Mouse (Mus musculus) midbrain, embryonic 10.5 days (tissue): ENCODE data around the gene Ivd. TPM values are rescaled to one million over a fixed set of nuclear protein-coding genes. Genes with fewer than 3 reads are reported as not detected.

ENCODE experiments used
- DNase-seq: peaks from one replicate; pipeline ENCODE4 v3.0.0-alpha.2; 2017; ENCODE audit warnings: low spot score
- H3K27ac ChIP-seq: fragments of 300-500 bp; sonication (generic); replicated peaks from 2 replicates; pipeline ENCODE4 v1.5.1; 2016; ENCODE audit warnings: mild to moderate bottlenecking
- H3K27me3 ChIP-seq: fragments of 300-500 bp; sonication (generic); 2 replicates; pipeline ENCODE4 v1.6.1; 2016; ENCODE audit warnings: low read depth, mild to moderate bottlenecking; ENCODE audit not compliant: poor library complexity, severe bottlenecking
- H3K36me3 ChIP-seq: fragments of 300-500 bp; sonication (generic); 2 replicates; pipeline ENCODE4 v1.6.1; 2016; ENCODE audit warnings: mild to moderate bottlenecking, moderate library complexity
- H3K4me1 ChIP-seq: fragments of 300-500 bp; sonication (generic); 2 replicates; pipeline ENCODE4 v1.6.1; 2016
- H3K4me3 ChIP-seq: fragments of 300-500 bp; sonication (generic); 2 replicates; pipeline ENCODE4 v1.5.1; 2016; ENCODE audit warnings: mild to moderate bottlenecking, moderate library complexity
- H3K9me3 ChIP-seq: fragments of 300-500 bp; sonication (generic); replicated peaks from 2 replicates; pipeline ENCODE4 v1.6.1; 2016; ENCODE audit warnings: mild to moderate bottlenecking
- WGBS: fragments of 180-500 bp; shearing (Covaris S2); methylation state at CpG from one replicate; pipeline ENCODE4 v1.1.7; 2016; 5-methylcytosine and 5-hydroxymethylcytosine counted together
- polyA plus RNA-seq: library from polyadenylated mRNA; unstranded; fragments of >200 nt; fragmentation: Nextera tagmentation; extraction: Ambion mirVana; gene quantifications from 2 replicates; pipeline ENCODE4 v1.2.1, GENCODE M21; 2016

Ivd gene
- polyA plus RNA-seq, 1 experiment from 2014 or later: 63.3 TPM

GRCm38 (mm10) chr2:118891173-118891572 is 29.4 kb downstream of the Ivd start:
- no peaks in the 10 kb centered on the region for H3K36me3 ChIP-seq
- no peak overlapping the region for H3K27ac ChIP-seq
- WGBS: 87% methylated on average over 4 of the region's 4 CpGs
- H3K4me3 ChIP-seq: no peak overlapping the region
- H3K27me3 ChIP-seq: peaks cover 73% of the 10 kb centered on the region
- DNase-seq: no peak
- H3K4me1 ChIP-seq: peaks cover 13% of the 10 kb centered on the region
- H3K9me3 ChIP-seq: no peaks in the 10 kb centered on the region

GRCm38 (mm10) chr2:118895990-118896913 is 34.5 kb downstream of the Ivd start:
- WGBS: under 1% methylated on average over 38 of the region's 38 CpGs
- H3K9me3 ChIP-seq: no peaks in the 10 kb centered on the region
- peaks cover 93% of the 10 kb centered on the region for H3K27me3 ChIP-seq
- peaks cover 55% of the 10 kb centered on the region for H3K4me1 ChIP-seq
- H3K4me3 ChIP-seq: peak overlapping the region; percentile 58
- peak; percentile 57 for DNase-seq
- no peaks in the 10 kb centered on the region for H3K36me3 ChIP-seq
- peak overlapping the region; percentile 63 for H3K27ac ChIP-seq

- WGBS: under 1% methylated on average over 13 of the region's 13 CpGs
- Histone ChIP-seq H3K36me3 (no peaks in the 10 kb centered on the region), H3K4me1 (peaks cover 58% of the 10 kb centered on the region), H3K4me3 (peak overlapping the region; percentile 58), H3K27me3 (peaks cover 89% of the 10 kb centered on the region), H3K9me3 (no peaks in the 10 kb centered on the region), H3K27ac (peak overlapping the region; percentile 63; the same call in 1 of the 2 replicates)
- DNase-seq: peak; percentile 40
These were observed 35.1 kb downstream of the Ivd start for GRCm38 (mm10) chr2:118896914-118897291.

GRCm38 (mm10) chr2:118897392-118897791 is 35.6 kb downstream of the Ivd start:
- H3K27ac ChIP-seq: no peak overlapping the region
- peaks cover 63% of the 10 kb centered on the region for H3K4me1 ChIP-seq
- WGBS: under 1% methylated on average over 7 of the region's 7 CpGs
- DNase-seq: peak; percentile 35
- H3K9me3 ChIP-seq: no peaks in the 10 kb centered on the region
- peak overlapping the region; percentile 58 for H3K4me3 ChIP-seq
- no peaks in the 10 kb centered on the region for H3K36me3 ChIP-seq
- H3K27me3 ChIP-seq: peaks cover 84% of the 10 kb centered on the region

GRCm38 (mm10) chr2:118897808-118898207 is 36.1 kb downstream of the Ivd start:
- Histone ChIP-seq H3K4me3 (peak overlapping the region; percentile 58; the same call in 1 of the 2 replicates), H3K4me1 (peaks cover 67% of the 10 kb centered on the region), H3K27me3 (peaks cover 83% of the 10 kb centered on the region), H3K9me3 (no peaks in the 10 kb centered on the region), H3K27ac (no peak overlapping the region), H3K36me3 (no peaks in the 10 kb centered on the region)
- DNase-seq: no peak
- WGBS: under 1% methylated on average over 11 of the region's 11 CpGs

GRCm38 (mm10) chr2:118898771-118899170 is 37.0 kb downstream of the Ivd start:
- WGBS: 2% methylated on average over 4 of the region's 4 CpGs
- Histone ChIP-seq H3K4me3 (no peak overlapping the region), H3K4me1 (peaks cover 76% of the 10 kb centered on the region)

GRCm38 (mm10) chr2:118899306-118899705 is 37.6 kb downstream of the Ivd start:
- 9% methylated on average over 7 of the region's 7 CpGs for WGBS
- DNase-seq: peak; percentile 23
- no peak overlapping the region for H3K4me3 ChIP-seq
- no peaks in the 10 kb centered on the region for H3K9me3 ChIP-seq
- no peak overlapping the region for H3K27ac ChIP-seq
- peaks cover 83% of the 10 kb centered on the region for H3K27me3 ChIP-seq
- H3K4me1 ChIP-seq: peaks cover 82% of the 10 kb centered on the region
- H3K36me3 ChIP-seq: no peaks in the 10 kb centered on the region

More at GRCm38 (mm10) chr2:118898771-118899170, 37.0 kb downstream of the Ivd start:
- H3K9me3 ChIP-seq: no peaks in the 10 kb centered on the region
- no peaks in the 10 kb centered on the region for H3K36me3 ChIP-seq
- no peak overlapping the region for H3K27ac ChIP-seq
- H3K27me3 ChIP-seq: peaks cover 83% of the 10 kb centered on the region
- peak; percentile 24 for DNase-seq

GRCm38 (mm10) chr2:118899981-118900825 is 38.4 kb downstream of the Ivd start, which contains the start of gene Bahd1:
TSS of gene Bahd1 (plus strand) at chr2:118900377.
- peak within 1 kb of the TSS; percentile 93 for H3K27ac ChIP-seq
- H3K36me3 ChIP-seq: no peaks in the 10 kb centered on the region
- peak within 1 kb of the TSS; percentile 97 for H3K4me3 ChIP-seq
- under 1% methylated on average over 32 of the region's 32 CpGs for WGBS
- peaks cover 75% of the 10 kb centered on the region for H3K27me3 ChIP-seq
- no peaks in the 10 kb centered on the region for H3K9me3 ChIP-seq
- peak; percentile 61 for DNase-seq
- peaks cover 91% of the 10 kb centered on the region for H3K4me1 ChIP-seq

GRCm38 (mm10) chr2:118900826-118901140 is 39.0 kb downstream of the Ivd start:
- Histone ChIP-seq H3K36me3 (no peaks in the 10 kb centered on the region), H3K27ac (peak overlapping the region; percentile 93), H3K4me1 (peaks cover 95% of the 10 kb centered on the region), H3K27me3 (peaks cover 69% of the 10 kb centered on the region), H3K4me3 (peak overlapping the region; percentile 97), H3K9me3 (no peaks in the 10 kb centered on the region)
- 1% methylated on average over 11 of the region's 11 CpGs for WGBS
- DNase-seq: no peak

GRCm38 (mm10) chr2:118901175-118902031 is 39.6 kb downstream of the Ivd start:
- Histone ChIP-seq H3K27me3 (peaks cover 63% of the 10 kb centered on the region), H3K36me3 (no peaks in the 10 kb centered on the region), H3K4me1 (peaks cover 91% of the 10 kb centered on the region), H3K4me3 (peak overlapping the region; percentile 97), H3K27ac (peak overlapping the region; percentile 93), H3K9me3 (no peaks in the 10 kb centered on the region)
- peak; percentile 98 for DNase-seq
- under 1% methylated on average over 108 of the region's 120 CpGs for WGBS

- DNase-seq: peak; percentile 73
- under 1% methylated on average over 105 of the region's 106 CpGs for WGBS
- peak overlapping the region; percentile 97 for H3K4me3 ChIP-seq
- H3K9me3 ChIP-seq: no peaks in the 10 kb centered on the region
- H3K4me1 ChIP-seq: peaks cover 82% of the 10 kb centered on the region
- H3K27me3 ChIP-seq: peaks cover 53% of the 10 kb centered on the region
- peak overlapping the region; percentile 93 for H3K27ac ChIP-seq
- no peaks in the 10 kb centered on the region for H3K36me3 ChIP-seq
These were observed 40.6 kb downstream of the Ivd start for GRCm38 (mm10) chr2:118902051-118903025.
